Mouse (Mus musculus): ENCODE measurements around the gene Olfr1082.
"Not testable (repeated sequence)": the region's sequence is repeated elsewhere in the genome, so short reads cannot be mapped to it uniquely, and the experiment has no call there.

The Olfr1082 gene

DNA sequence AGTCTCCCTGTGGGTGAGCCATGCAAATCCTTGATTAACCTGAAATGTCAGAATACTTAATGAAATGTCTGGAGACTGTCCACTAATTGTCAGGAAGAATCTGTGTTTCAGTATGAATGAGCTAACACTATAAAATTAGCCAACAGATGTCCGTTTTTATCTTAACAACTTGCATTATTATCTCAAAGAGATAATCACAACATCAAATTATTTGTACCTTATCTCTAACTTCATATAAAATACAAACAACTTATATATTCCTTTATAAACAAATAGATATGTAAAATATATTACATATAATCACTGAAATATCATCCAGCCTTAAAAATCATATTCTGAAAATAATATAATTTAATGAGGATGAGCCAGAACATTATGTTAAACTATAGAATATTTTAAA is at the start of gene Olfr1082:
TSS of gene Olfr1082 (minus strand) at position 101 of the 400 bp plus-strand sequence.
- DNase-seq (ENCODE audit: low read depth, low spot score) = not testable (repeated sequence)

GRCm38 (mm10) chr2:86639625-86640024 is 40.9 kb upstream of the Olfr1082 start, which contains the start of gene Olfr1084:
Gene Olfr1084 (minus strand): TSS chr2:86639725.
- not testable (repeated sequence) for DNase-seq (ENCODE audit: low read depth, low spot score)

- DNase-seq (ENCODE audit: low read depth, low spot score) = not testable (repeated sequence)
Observed at GRCm38 (mm10) chr2:86558135-86558534, 40.6 kb downstream of the Olfr1082 start, which contains the start of gene Olfr1080. Gene Olfr1080 (minus strand): TSS chr2:86558235.
